Mouse (Mus musculus): ENCODE measurements around the gene Adamts2. TPM values are rescaled to one million over a fixed set of nuclear protein-coding genes. Genes with fewer than 3 reads are reported as not detected.

Adamts2 gene
- total RNA-seq, 2 experiments from 2014 or later = 0.42 TPM; not detected in 1

- no peak for ATAC-seq (replicated peaks; ENCODE audit: low FRiP score, poor library complexity, severe bottlenecking)
Measured at GRCm38 (mm10) chr11:50798836-50799235, 197.0 kb downstream of the Adamts2 start.

- no peak for ATAC-seq (replicated peaks; ENCODE audit: low FRiP score, poor library complexity, severe bottlenecking)
Measured at GRCm38 (mm10) chr11:50814233-50814632, 212.3 kb downstream of the Adamts2 start.

DNA sequence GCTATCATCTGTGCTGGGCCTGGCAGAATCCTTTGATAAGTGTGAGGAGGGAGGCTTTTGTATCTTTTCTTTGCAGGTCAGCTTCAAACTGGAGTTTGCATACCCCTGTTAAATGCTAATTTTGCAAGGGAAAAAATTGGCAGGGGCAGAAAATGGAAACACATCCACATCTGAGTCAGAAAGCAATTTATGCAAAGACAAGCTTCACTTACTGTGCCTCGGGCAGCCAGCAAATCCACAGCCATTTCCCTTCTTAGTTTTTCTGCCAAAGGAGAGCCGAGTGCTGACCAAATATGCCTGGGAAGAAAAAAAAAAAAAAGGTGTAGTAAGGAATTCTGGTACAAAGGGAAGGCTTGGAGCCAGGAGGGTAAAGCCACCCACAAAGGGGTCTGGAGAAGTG lies 224.3 kb downstream of the Adamts2 start:
- no peak for ATAC-seq (replicated peaks; ENCODE audit: low FRiP score, poor library complexity, severe bottlenecking)

DNA sequence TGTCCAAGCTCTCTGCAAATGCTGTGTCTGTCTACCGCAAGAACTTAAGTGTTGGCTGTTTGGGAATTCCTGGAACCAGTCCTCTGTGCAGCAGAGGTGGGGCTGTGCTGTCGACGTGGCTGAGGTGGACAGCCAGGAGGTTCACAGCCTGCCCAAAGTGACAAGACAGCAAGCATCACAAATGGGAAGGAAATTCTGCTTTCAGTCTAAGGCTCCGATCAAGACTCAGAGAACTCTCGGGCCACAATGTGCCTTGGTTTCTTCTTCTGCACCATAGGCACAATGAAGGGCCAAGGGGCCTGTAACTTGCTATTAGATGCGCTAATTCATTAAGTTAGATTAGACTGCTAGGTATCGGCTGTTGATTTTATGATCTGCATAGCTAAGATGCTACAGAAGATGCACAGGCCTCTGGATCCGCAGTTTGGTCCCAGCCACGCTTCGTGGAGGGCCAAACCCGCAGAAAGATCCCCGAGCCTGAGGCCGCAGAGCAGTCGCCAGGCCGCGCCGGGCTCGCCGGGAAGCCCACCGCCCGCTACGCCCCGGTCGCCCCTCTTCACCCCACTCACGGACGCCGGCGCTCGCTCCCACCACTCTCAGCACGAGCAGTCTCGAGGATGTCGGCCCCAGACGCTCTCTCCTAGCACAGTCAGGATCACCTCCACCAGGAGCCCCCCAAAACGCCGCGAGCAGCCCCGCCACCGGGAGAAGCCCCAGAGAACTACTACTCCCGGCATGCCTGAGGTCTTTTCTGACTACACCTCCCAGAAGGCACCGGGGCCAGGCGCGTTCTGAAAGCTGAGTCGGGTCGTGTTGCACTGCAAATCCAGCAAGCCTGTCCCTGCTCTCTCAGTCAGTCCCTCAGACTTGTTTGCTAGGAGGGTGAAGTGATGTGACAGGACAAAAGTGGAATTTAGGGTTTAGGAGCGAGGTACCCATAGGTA lies 225.4 kb downstream of the Adamts2 start, which contains the start of gene Zfp354c:
TSS of gene Zfp354c (minus strand) at position 715 of the 944 bp plus-strand sequence.
- 0 out of 2 replicates have a peak, but pooled peaks have one; percentile 49 for ATAC-seq (replicated peaks; ENCODE audit: low FRiP score, poor library complexity, severe bottlenecking)

GRCm38 (mm10) chr11:50835727-50836126 lies 233.8 kb downstream of the Adamts2 start:
- ATAC-seq (replicated peaks; ENCODE audit: low FRiP score, poor library complexity, severe bottlenecking) = no peak

GRCm38 (mm10) chr11:50841023-50841735 lies 239.3 kb downstream of the Adamts2 start, which contains the start of gene Zfp879:
Gene Zfp879 (minus strand): TSS chr11:50841552.
- ATAC-seq (replicated peaks; ENCODE audit: low FRiP score, poor library complexity, severe bottlenecking) = no peak

GRCm38 (mm10) chr11:50845951-50846350 lies 244.1 kb downstream of the Adamts2 start:
- no peak for ATAC-seq (replicated peaks; ENCODE audit: low FRiP score, poor library complexity, severe bottlenecking)

GRCm38 (mm10) chr11:50847047-50847446 lies 245.2 kb downstream of the Adamts2 start:
- no peak for ATAC-seq (replicated peaks; ENCODE audit: low FRiP score, poor library complexity, severe bottlenecking)

- no peak for ATAC-seq (replicated peaks; ENCODE audit: low FRiP score, poor library complexity, severe bottlenecking)
Measured at GRCm38 (mm10) chr11:50848520-50849137, 246.7 kb downstream of the Adamts2 start.

- ATAC-seq (replicated peaks; ENCODE audit: low FRiP score, poor library complexity, severe bottlenecking) = no peak
Measured at GRCm38 (mm10) chr11:50849310-50849709, 247.4 kb downstream of the Adamts2 start.

DNA sequence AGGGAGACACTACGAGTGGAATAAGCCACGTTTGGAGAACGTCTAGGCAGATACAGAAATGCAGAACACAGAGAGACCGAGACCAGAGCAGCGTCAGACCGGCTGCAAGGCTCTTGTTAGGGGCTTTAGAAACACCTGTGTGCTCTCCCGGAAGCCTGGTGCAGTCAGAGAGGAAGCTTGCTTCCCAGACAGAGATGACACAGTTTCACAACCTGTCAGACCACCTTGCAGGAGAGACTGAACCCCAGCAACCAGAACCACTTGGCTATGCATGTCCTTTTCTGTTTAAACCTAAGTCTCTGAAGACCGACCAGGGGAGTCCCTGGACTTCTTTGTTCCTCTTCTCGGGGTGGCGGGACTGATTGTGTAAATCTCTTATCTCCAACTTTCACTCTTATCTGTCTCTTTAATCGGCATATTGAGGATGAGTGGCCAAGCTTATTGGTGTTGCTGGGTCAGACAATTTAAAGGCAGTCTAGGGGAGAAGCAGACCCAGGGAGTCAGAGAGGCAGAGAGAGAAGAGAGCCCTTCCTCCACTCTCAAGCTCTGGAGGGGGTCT lies 248.4 kb downstream of the Adamts2 start, which contains the start of gene Grm6:
TSS of gene Grm6 (plus strand) at position 509 of the 559 bp plus-strand sequence.
- no peak for ATAC-seq (replicated peaks; ENCODE audit: low FRiP score, poor library complexity, severe bottlenecking)

GRCm38 (mm10) chr11:50850989-50851601 lies 249.2 kb downstream of the Adamts2 start:
- ATAC-seq (replicated peaks; ENCODE audit: low FRiP score, poor library complexity, severe bottlenecking) = no peak

Other genes starting within 250 kb of the Adamts2 start
- gene Cby3, start 247.6 kb upstream of the Adamts2 start, total RNA-seq (2015; ENCODE audit: low replicate concordance) = not detected in 2 replicates
- gene Cby3, start 247.6 kb upstream of the Adamts2 start, total RNA-seq (2017; ENCODE audit: low replicate concordance) = not detected in 2 replicates
- 456 and 552 TPM in 2 replicates for gene Hnrnph1, start 225.1 kb upstream of the Adamts2 start, total RNA-seq (2015; ENCODE audit: low replicate concordance)
- 368 and 428 TPM in 2 replicates for gene Hnrnph1, start 225.1 kb upstream of the Adamts2 start, total RNA-seq (2017; ENCODE audit: low replicate concordance)
- gene Rufy1, start 171.0 kb upstream of the Adamts2 start, total RNA-seq (2015; ENCODE audit: low replicate concordance) = 13.4 and 13.7 TPM in 2 replicates
- 8.6 and 10.3 TPM in 2 replicates for gene Rufy1, start 171.0 kb upstream of the Adamts2 start, total RNA-seq (2017; ENCODE audit: low replicate concordance)
- 0.36 TPM in 1 of 2 replicates, not detected in the other for gene Zfp354c, start 225.6 kb downstream of the Adamts2 start, total RNA-seq (2015; ENCODE audit: low replicate concordance)
- gene Zfp354c, start 225.6 kb downstream of the Adamts2 start, total RNA-seq (2017; ENCODE audit: low replicate concordance) = 1.4 TPM in 1 of 2 replicates, not detected in the other
- gene Zfp879, start 239.5 kb downstream of the Adamts2 start, total RNA-seq (2015; ENCODE audit: low replicate concordance) = not detected in 2 replicates
- not detected in 2 replicates for gene Zfp879, start 239.5 kb downstream of the Adamts2 start, total RNA-seq (2017; ENCODE audit: low replicate concordance)
- not detected in 2 replicates for gene Grm6, start 248.6 kb downstream of the Adamts2 start, total RNA-seq (2015; ENCODE audit: low replicate concordance)
- not detected in 2 replicates for gene Grm6, start 248.6 kb downstream of the Adamts2 start, total RNA-seq (2017; ENCODE audit: low replicate concordance)